In genomic region chr9:95809596-95809995, GRCm38 (mm10) we compare ENCODE assay signal across 9 mouse cellular contexts.
"Had no signal": no experiment of that assay in that cellular context is flagged by ENCODE, and none has a peak within 500 bp of the region (broad histone marks: within the 10 kb centered on the region; RNA-seq: fewer than 3 reads in every experiment).

No protein-coding gene starts in this region.

- ATAC-seq: liver, postnatal 0 days; midbrain, embryonic 13.5 days had no signal

- DNase-seq: kidney, adult 18-20 months; kidney, postnatal 25 days; liver; liver, embryonic 13.5 days; liver, postnatal 0 days; right cerebral cortex, adult 18-20 months; right cerebral cortex, postnatal 25 days; thymus, postnatal 4 days had no signal
